Mouse (Mus musculus): Measurements from ENCODE around the gene Nmur2.

DNA sequence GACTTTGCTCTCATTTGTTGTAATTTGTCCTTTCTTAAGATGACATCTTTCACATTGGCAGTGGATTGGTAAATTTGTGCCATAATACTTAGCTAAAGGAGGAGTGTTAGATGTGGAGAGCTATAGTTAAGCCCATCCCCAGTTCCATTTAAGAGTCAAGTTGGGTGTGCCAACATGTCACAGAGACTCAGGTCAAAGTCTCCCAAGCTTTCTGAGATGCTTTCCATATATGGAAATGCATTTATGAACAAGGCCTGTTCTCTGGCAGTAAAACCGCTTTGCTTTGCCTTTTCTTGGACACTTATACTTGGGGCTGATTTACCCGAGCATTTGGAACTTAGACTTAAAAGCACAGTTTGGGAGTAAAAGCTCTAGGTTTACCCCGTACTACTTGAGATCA lies 18.4 kb upstream of the Nmur2 start:
- TF ChIP-seq CTCF (IDR thresholded peaks at IDR 0.05; ENCODE audit: borderline replicate concordance, insufficient read depth, low read depth, low read length) (no peak), POLR2A (IDR thresholded peaks at IDR 0.05; ENCODE audit: borderline replicate concordance, insufficient read depth, low read length) (no peak)

Data from cerebellum, adult 2 months (tissue).